9 mouse cellular contexts compared by ENCODE assay signal in the genomic region with DNA sequence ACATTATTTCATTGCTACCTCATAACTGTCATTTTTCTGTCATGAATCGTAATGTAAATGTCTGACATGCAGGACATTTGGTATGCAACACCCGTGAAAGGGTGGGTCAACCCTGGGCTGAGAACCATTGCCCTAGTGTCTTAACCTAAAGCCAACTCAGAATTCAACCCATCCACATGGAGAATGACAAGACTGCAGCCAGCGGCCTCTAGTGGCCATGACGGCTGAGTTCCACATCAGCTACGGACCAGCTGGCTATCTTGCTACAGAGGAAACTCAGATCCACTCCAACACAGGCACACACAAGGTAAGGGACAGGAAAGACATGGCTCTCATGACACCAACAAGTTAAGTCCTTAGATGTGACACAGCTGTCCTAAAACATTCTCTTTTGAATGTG. TPM values are rescaled to one million over a fixed set of nuclear protein-coding genes. Genes with fewer than 3 reads are reported as not detected.
A peak's percentile ranks its signal among the peaks of the same experiment; 100 is the strongest.
DNase-seq lines count a peak whose midpoint lies in the region; ATAC-seq and TF ChIP-seq lines count a peak whose summit lies in the region.
"Had no signal": no experiment of that assay in that cellular context is flagged by ENCODE, and none has a peak within 500 bp of the region (broad histone marks: within the 10 kb centered on the region; RNA-seq: fewer than 3 reads in every experiment).

No protein-coding gene starts in this region.

- no peaks in the 10 kb centered on the region for H3K27me3 ChIP-seq in neural tube, embryonic 15.5 days (replicated peaks)
- H3K27me3 ChIP-seq in midbrain, embryonic 12.5 days, result no peaks in the 10 kb centered on the region

- WGBS in neural tube, embryonic 15.5 days, result 30% methylated on average over 5 of the region's 5 CpGs
- 30% methylated on average over 5 of the region's 5 CpGs for WGBS in midbrain, embryonic 12.5 days

- peaks cover 29% of the 10 kb centered on the region for H3K36me3 ChIP-seq in neural tube, embryonic 15.5 days
- H3K36me3 ChIP-seq in midbrain, embryonic 12.5 days, result peaks cover 23% of the 10 kb centered on the region

- no peaks in the 10 kb centered on the region for H3K9me3 ChIP-seq in neural tube, embryonic 15.5 days (replicated peaks)
- H3K9me3 ChIP-seq in midbrain, embryonic 12.5 days, result no peaks in the 10 kb centered on the region

- H3K27ac ChIP-seq in neural tube, embryonic 15.5 days (replicated peaks), result no peak overlapping the region
- no peak overlapping the region for H3K27ac ChIP-seq in left cerebral cortex, adult 2 months
- no peak overlapping the region for H3K27ac ChIP-seq in midbrain, embryonic 12.5 days (replicated peaks)

- no peaks in the 10 kb centered on the region for H3K4me1 ChIP-seq in neural tube, embryonic 15.5 days
- H3K4me1 ChIP-seq in midbrain, embryonic 12.5 days, result peaks cover 6% of the 10 kb centered on the region; the same call in 1 of the 2 replicates

- no peak overlapping the region for H3K9ac ChIP-seq in neural tube, embryonic 15.5 days (replicated peaks)
- no peak overlapping the region for H3K9ac ChIP-seq in midbrain, embryonic 12.5 days (replicated peaks)

- peak; percentile 64 for DNase-seq in neural tube, embryonic 10.5 days (ENCODE audit: extremely low spot score, low spot score)
- peak; percentile 59 for DNase-seq in cerebellum, adult 9-10 months
- DNase-seq in frontal cortex, postnatal 14 days (ENCODE audit: low spot score in 2 of 2), result peak; percentile 44 to 62
- peak; percentile 41 for DNase-seq in induced T-regulatory cell, adult 2 months (ENCODE audit: low read depth)
- peak; percentile 56 to 68 for DNase-seq in left cerebral cortex, adult 2 months (ENCODE audit: extremely low spot score in 1 of 2, low spot score in 2 of 2)
- DNase-seq in testis, postnatal 10 days (ENCODE audit: low spot score), result peak; percentile 82

- intact Hi-C loops in left cerebral cortex, adult 2 months (cut with DNase I), result loop anchor here (5.0 kb wide), 3 partner anchors 93 to 613 kb away; no protein-coding TSS in a partner anchor

- no peak overlapping the region for H3K4me3 ChIP-seq in neural tube, embryonic 15.5 days (replicated peaks)
- H3K4me3 ChIP-seq in left cerebral cortex, adult 2 months, result no peak overlapping the region
- H3K4me3 ChIP-seq in midbrain, embryonic 12.5 days, result no peak overlapping the region
- H3K4me3 ChIP-seq: myocyte had no signal

- TF ChIP-seq CTCF in left cerebral cortex, adult 2 months (IDR thresholded peaks at IDR 0.05), result peak; percentile 90

- no peak for ATAC-seq in neural tube, embryonic 15.5 days (ENCODE audit: low FRiP score)
- ATAC-seq in midbrain, embryonic 12.5 days (ENCODE audit: low FRiP score, low read depth), result peak; percentile 35; the same call in 1 of the 2 replicates

- no peak overlapping the region for H3K4me2 ChIP-seq in neural tube, embryonic 15.5 days
- H3K4me2 ChIP-seq in midbrain, embryonic 12.5 days (replicated peaks), result no peak overlapping the region

RNA-seq across cellular contexts. Expression of a gene that starts 9.5 kb away (rescaled TPM):
- 44.4 and 45.1 TPM in 2 replicates for polyA plus RNA-seq in neural tube, embryonic 15.5 days (2015; fragmentation: Nextera tagmentation; extraction: Ambion mirVana)
- 10 to 100 TPM; 40.6 to 42.1 TPM for total RNA-seq in left cerebral cortex, adult 2 months (2021)
- polyA plus RNA-seq in midbrain, embryonic 12.5 days (2016; fragmentation: Nextera tagmentation; extraction: Ambion mirVana), result 43.6 and 50.1 TPM in 2 replicates
